Mouse (Mus musculus): ENCODE data around the gene Midn. TPM values are rescaled to one million over a fixed set of nuclear protein-coding genes. Genes with fewer than 3 reads are reported as not detected.

Midn gene
- polyA plus RNA-seq, 1 experiment from 2014 or later: 22.2 TPM

- Histone ChIP-seq H3K4me1 (peaks cover 71% of the 10 kb centered on the region), H3K36me3 (replicated peaks) (peaks cover 78% of the 10 kb centered on the region)
- DNase-seq (ENCODE audit: low spot score): peak; percentile 100
Measured at GRCm38 (mm10) chr10:80149291-80150225, 1.5 kb downstream of the Midn start.

GRCm38 (mm10) chr10:80150226-80151210 is 2.4 kb downstream of the Midn start:
- under 1% methylated on average over 62 of the region's 71 CpGs for WGBS
- Histone ChIP-seq H3K27ac (replicated peaks) (peak overlapping the region; percentile 100), H3K4me3 (peak overlapping the region; percentile 99), H3K36me3 (replicated peaks) (peaks cover 78% of the 10 kb centered on the region), H3K4me1 (peaks cover 73% of the 10 kb centered on the region), H3K9me3 (no peaks in the 10 kb centered on the region), H3K27me3 (replicated peaks; ENCODE audit: low read depth, poor library complexity, severe bottlenecking) (no peaks in the 10 kb centered on the region)
- DNase-seq (ENCODE audit: low spot score): peak; percentile 93

More at GRCm38 (mm10) chr10:80149291-80150225, 1.5 kb downstream of the Midn start:
- Histone ChIP-seq H3K4me3 (peak overlapping the region; percentile 99), H3K9me3 (no peaks in the 10 kb centered on the region), H3K27ac (replicated peaks) (peak overlapping the region; percentile 100), H3K27me3 (replicated peaks; ENCODE audit: low read depth, poor library complexity, severe bottlenecking) (no peaks in the 10 kb centered on the region)
- under 1% methylated on average over 88 of the region's 88 CpGs for WGBS

GRCm38 (mm10) chr10:80151211-80152034 is 3.4 kb downstream of the Midn start:
- peak overlapping the region; percentile 100 for H3K27ac ChIP-seq (replicated peaks)
- H3K4me1 ChIP-seq: peaks cover 73% of the 10 kb centered on the region
- H3K27me3 ChIP-seq (replicated peaks; ENCODE audit: low read depth, poor library complexity, severe bottlenecking): no peaks in the 10 kb centered on the region
- no peaks in the 10 kb centered on the region for H3K9me3 ChIP-seq
- peaks cover 78% of the 10 kb centered on the region for H3K36me3 ChIP-seq (replicated peaks)
- DNase-seq (ENCODE audit: low spot score): peak; percentile 74
- WGBS: under 1% methylated on average over 26 of the region's 26 CpGs
- peak overlapping the region; percentile 99 for H3K4me3 ChIP-seq

- Histone ChIP-seq H3K4me1 (peaks cover 73% of the 10 kb centered on the region), H3K36me3 (replicated peaks) (peaks cover 79% of the 10 kb centered on the region), H3K4me3 (peak overlapping the region; percentile 99), H3K9me3 (no peaks in the 10 kb centered on the region), H3K27ac (replicated peaks) (peak overlapping the region; percentile 100), H3K27me3 (replicated peaks; ENCODE audit: low read depth, poor library complexity, severe bottlenecking) (no peaks in the 10 kb centered on the region)
- 6% methylated on average over 15 of the region's 15 CpGs for WGBS
- DNase-seq (ENCODE audit: low spot score): peak; percentile 70
Measured at GRCm38 (mm10) chr10:80152071-80152872, 4.2 kb downstream of the Midn start.

- no peak for DNase-seq (ENCODE audit: low spot score)
- H3K27me3 ChIP-seq (replicated peaks; ENCODE audit: low read depth, poor library complexity, severe bottlenecking): no peaks in the 10 kb centered on the region
- peaks cover 84% of the 10 kb centered on the region for H3K36me3 ChIP-seq (replicated peaks)
- H3K9me3 ChIP-seq: no peaks in the 10 kb centered on the region
- peak overlapping the region; percentile 100 for H3K27ac ChIP-seq (replicated peaks)
- H3K4me3 ChIP-seq: peak overlapping the region; percentile 99
- 45% methylated on average over 3 of the region's 3 CpGs for WGBS
- H3K4me1 ChIP-seq: peaks cover 73% of the 10 kb centered on the region
Measured at GRCm38 (mm10) chr10:80152873-80153260, 4.8 kb downstream of the Midn start.

- peak overlapping the region; percentile 100 for H3K27ac ChIP-seq (replicated peaks)
- peaks cover 92% of the 10 kb centered on the region for H3K36me3 ChIP-seq (replicated peaks)
- H3K4me1 ChIP-seq: peaks cover 77% of the 10 kb centered on the region
- DNase-seq (ENCODE audit: low spot score): no peak
- 85% methylated on average over 19 of the region's 19 CpGs for WGBS
- H3K27me3 ChIP-seq (replicated peaks; ENCODE audit: low read depth, poor library complexity, severe bottlenecking): no peaks in the 10 kb centered on the region
- H3K9me3 ChIP-seq: no peaks in the 10 kb centered on the region
- H3K4me3 ChIP-seq: peak overlapping the region; percentile 99
Measured at GRCm38 (mm10) chr10:80153713-80154112, 5.6 kb downstream of the Midn start.

- DNase-seq (ENCODE audit: low spot score): no peak
- H3K36me3 ChIP-seq (replicated peaks): peaks cover 93% of the 10 kb centered on the region
- H3K4me3 ChIP-seq: peak overlapping the region; percentile 99
- no peaks in the 10 kb centered on the region for H3K27me3 ChIP-seq (replicated peaks; ENCODE audit: low read depth, poor library complexity, severe bottlenecking)
- WGBS: 88% methylated on average over 7 of the region's 7 CpGs
- H3K27ac ChIP-seq (replicated peaks): no peak overlapping the region; the same call in 1 of the 2 replicates
- H3K9me3 ChIP-seq: no peaks in the 10 kb centered on the region
- peaks cover 81% of the 10 kb centered on the region for H3K4me1 ChIP-seq
Measured at GRCm38 (mm10) chr10:80154384-80154783, 6.3 kb downstream of the Midn start.

- 48% methylated on average over 1 of the region's 1 CpGs for WGBS
- Histone ChIP-seq H3K4me1 (peaks cover 90% of the 10 kb centered on the region), H3K27ac (replicated peaks) (peak overlapping the region; percentile 15; the same call in 1 of the 2 replicates), H3K27me3 (replicated peaks; ENCODE audit: low read depth, poor library complexity, severe bottlenecking) (no peaks in the 10 kb centered on the region), H3K36me3 (replicated peaks) (peaks cover 84% of the 10 kb centered on the region), H3K9me3 (no peaks in the 10 kb centered on the region), H3K4me3 (peak overlapping the region; percentile 99)
- no peak for DNase-seq (ENCODE audit: low spot score)
Measured at GRCm38 (mm10) chr10:80155277-80155676, 7.2 kb downstream of the Midn start.

- Histone ChIP-seq H3K36me3 (replicated peaks) (peaks cover 75% of the 10 kb centered on the region), H3K4me3 (peak overlapping the region; percentile 99)
- 86% methylated on average over 29 of the region's 29 CpGs for WGBS
Measured at GRCm38 (mm10) chr10:80156002-80156751, 8.1 kb downstream of the Midn start.

GRCm38 (mm10) chr10:80156752-80157053 is 8.6 kb downstream of the Midn start:
- Histone ChIP-seq H3K27ac (replicated peaks) (no peak overlapping the region; the same call in 1 of the 2 replicates), H3K36me3 (replicated peaks) (peaks cover 70% of the 10 kb centered on the region), H3K27me3 (replicated peaks; ENCODE audit: low read depth, poor library complexity, severe bottlenecking) (no peaks in the 10 kb centered on the region), H3K9me3 (no peaks in the 10 kb centered on the region), H3K4me1 (peaks cover 100% of the 10 kb centered on the region), H3K4me3 (peak overlapping the region; percentile 99)
- DNase-seq (ENCODE audit: low spot score): no peak
- WGBS: 60% methylated on average over 7 of the region's 7 CpGs

More at GRCm38 (mm10) chr10:80156002-80156751, 8.1 kb downstream of the Midn start:
- H3K4me1 ChIP-seq: peaks cover 99% of the 10 kb centered on the region
- H3K27me3 ChIP-seq (replicated peaks; ENCODE audit: low read depth, poor library complexity, severe bottlenecking): no peaks in the 10 kb centered on the region
- DNase-seq (ENCODE audit: low spot score): no peak
- H3K27ac ChIP-seq (replicated peaks): peak overlapping the region; percentile 57
- no peaks in the 10 kb centered on the region for H3K9me3 ChIP-seq
